Mouse (Mus musculus): Measurements from ENCODE around the gene Enpp1. TPM values are rescaled to one million over a fixed set of nuclear protein-coding genes. Genes with fewer than 3 reads are reported as not detected.

Enpp1 gene
- polyA plus RNA-seq, 1 experiment, result 2.4 TPM

DNA sequence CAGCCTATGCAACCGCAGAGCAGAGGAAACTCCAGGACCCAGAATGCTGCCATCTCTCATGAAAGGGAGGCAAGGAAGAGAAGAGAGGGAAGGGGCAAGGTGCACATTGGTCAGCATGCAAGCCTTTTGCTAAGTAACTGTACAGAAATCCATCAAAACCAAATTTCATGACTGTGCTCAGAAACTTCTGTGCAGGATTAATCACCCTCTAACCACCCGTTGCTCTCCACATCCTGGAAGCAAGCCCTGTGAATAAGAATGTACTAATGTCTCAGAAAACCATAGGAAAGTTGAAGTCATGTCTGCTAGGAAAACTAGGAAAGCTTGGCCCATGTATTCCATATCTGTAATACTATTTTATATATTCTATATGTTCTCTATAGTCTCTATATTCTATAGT is 27.2 kb upstream of the Enpp1 start:
- no peak for TF ChIP-seq CTCF (IDR thresholded peaks at IDR 0.05; ENCODE audit: insufficient read depth, low read length)
- TF ChIP-seq POLR2A (IDR thresholded peaks at IDR 0.05; ENCODE audit: borderline replicate concordance, extremely low read depth, low read depth, low read length), result no peak
- DNase-seq, result no peak
- Histone ChIP-seq H3K4me1 (ENCODE audit: control insufficient read depth, insufficient read depth, low read length) (no peaks in the 10 kb centered on the region), H3K4me3 (replicated peaks; ENCODE audit: extremely low read depth, low read depth, low read length) (no peak overlapping the region)
- 73% methylated on average over 2 of the region's 2 CpGs for WGBS

DNA sequence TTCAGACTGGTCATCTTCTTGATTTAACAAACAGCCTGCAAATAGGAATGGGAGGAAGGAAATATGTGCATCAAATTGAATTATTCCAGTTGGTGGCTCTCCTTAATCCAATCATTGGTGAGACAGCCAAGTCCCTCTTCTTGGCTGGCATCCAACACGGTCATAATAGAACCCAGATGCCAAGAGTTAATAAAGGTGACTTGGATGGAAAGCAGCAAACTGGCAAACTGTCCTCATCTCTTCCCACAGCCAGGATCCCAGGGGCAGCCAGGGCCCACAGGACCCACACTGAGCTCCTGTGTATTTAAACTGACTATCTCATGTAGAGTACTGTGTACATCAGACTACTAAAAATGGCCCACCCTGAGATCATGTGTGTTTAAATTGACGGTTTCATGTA is 26.5 kb upstream of the Enpp1 start:
- no peak overlapping the region for H3K4me3 ChIP-seq (replicated peaks; ENCODE audit: extremely low read depth, low read depth, low read length)
- 61% methylated on average over 2 of the region's 2 CpGs for WGBS
- DNase-seq, result no peak
- H3K4me1 ChIP-seq (ENCODE audit: control insufficient read depth, insufficient read depth, low read length), result no peaks in the 10 kb centered on the region
- no peak for TF ChIP-seq CTCF (IDR thresholded peaks at IDR 0.05; ENCODE audit: insufficient read depth, low read length)
- no peak for TF ChIP-seq POLR2A (IDR thresholded peaks at IDR 0.05; ENCODE audit: borderline replicate concordance, extremely low read depth, low read depth, low read length)

DNA sequence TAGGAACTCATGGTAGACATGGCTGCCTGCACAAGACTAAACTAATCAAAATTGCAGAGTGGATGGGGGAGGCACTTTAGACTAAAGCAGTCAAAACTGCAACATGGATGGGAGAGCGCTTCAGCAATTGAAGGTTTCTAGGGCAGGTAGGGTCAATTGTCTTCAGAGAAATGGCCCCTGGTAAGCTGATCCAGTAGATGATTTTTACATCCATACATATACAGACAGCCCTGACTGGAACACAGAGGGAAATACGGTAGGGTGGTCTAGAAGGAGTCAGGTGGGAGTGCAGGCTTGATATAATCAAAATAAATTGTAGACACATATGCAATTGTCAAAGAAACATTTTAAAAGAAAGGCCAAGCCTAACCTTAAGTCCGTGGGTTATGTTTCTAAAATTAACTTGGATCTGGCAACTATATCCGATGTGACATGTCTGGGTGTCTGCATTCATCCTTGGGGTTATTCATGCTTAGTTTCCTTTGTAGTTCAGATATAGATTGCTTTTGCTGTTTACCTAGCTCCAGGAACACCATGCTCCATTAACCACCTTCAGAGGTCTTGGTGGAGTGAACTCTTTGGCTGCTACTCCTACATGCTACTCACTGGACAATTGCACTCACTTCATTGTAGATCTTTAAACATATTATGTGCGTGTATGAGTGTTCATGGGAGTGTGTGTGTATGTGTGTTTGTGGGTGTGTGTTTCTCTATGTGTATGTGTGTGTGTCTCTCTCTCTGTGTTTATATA is 23.2 kb upstream of the Enpp1 start:
- WGBS, result 85% methylated on average over 5 of the region's 5 CpGs
- Histone ChIP-seq H3K4me1 (ENCODE audit: control insufficient read depth, insufficient read depth, low read length) (no peaks in the 10 kb centered on the region; the same call in 1 of the 2 replicates), H3K4me3 (replicated peaks; ENCODE audit: extremely low read depth, low read depth, low read length) (no peak overlapping the region)
- no peak for DNase-seq
- TF ChIP-seq POLR2A (IDR thresholded peaks at IDR 0.05; ENCODE audit: borderline replicate concordance, extremely low read depth, low read depth, low read length) (no peak), CTCF (IDR thresholded peaks at IDR 0.05; ENCODE audit: insufficient read depth, low read length) (no peak)

DNA sequence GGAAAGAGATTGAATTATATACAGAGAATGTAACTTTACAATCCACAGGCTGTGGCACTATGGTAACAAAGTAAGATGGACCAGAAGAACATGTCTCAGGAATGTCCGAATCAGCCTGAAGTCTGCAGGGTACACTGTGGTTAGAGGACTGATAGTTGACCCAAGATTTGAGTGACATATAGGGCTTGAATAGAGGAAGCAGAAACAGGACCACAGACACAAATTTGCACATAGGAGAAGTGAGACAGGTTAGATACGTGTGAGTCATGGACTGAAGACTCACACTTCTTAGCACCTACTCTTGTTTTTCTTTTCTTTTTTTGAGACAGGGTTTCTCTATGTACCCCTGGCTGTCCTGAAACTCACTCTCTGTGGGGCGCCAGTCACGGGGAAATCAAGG is 15.5 kb upstream of the Enpp1 start:
- no peak for DNase-seq
- 85% methylated on average over 4 of the region's 4 CpGs for WGBS
- H3K4me3 ChIP-seq (replicated peaks; ENCODE audit: extremely low read depth, low read depth, low read length), result no peak overlapping the region
- TF ChIP-seq CTCF (IDR thresholded peaks at IDR 0.05; ENCODE audit: insufficient read depth, low read length) (no peak), POLR2A (IDR thresholded peaks at IDR 0.05; ENCODE audit: borderline replicate concordance, extremely low read depth, low read depth, low read length) (no peak)
- H3K4me1 ChIP-seq (ENCODE audit: control insufficient read depth, insufficient read depth, low read length), result no peaks in the 10 kb centered on the region; the same call in 1 of the 2 replicates

DNA sequence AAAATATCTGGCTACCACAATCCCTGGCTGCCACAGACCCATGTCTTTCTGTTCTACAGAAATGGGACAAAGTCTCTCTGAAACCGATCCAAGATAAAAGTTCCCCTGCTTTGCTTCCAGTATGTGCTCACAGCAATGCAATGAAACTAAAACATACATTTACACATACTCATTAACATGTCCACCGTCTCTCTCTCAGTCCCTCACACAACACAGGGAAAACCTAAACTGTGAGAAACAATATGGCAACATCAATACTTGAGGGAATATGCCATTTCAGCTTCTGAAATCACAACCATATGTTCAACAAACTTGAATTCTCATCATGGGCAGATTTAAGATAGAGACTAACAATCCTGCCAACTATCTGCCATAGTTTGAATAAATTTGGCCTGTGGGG is 13.2 kb upstream of the Enpp1 start:
- H3K4me1 ChIP-seq (ENCODE audit: control insufficient read depth, insufficient read depth, low read length), result no peaks in the 10 kb centered on the region
- no peak overlapping the region for H3K4me3 ChIP-seq (replicated peaks; ENCODE audit: extremely low read depth, low read depth, low read length)
- DNase-seq, result no peak
- no peak for TF ChIP-seq POLR2A (IDR thresholded peaks at IDR 0.05; ENCODE audit: borderline replicate concordance, extremely low read depth, low read depth, low read length)
- no peak for TF ChIP-seq CTCF (IDR thresholded peaks at IDR 0.05; ENCODE audit: insufficient read depth, low read length)
- 91% methylated on average over 2 of the region's 2 CpGs for WGBS

DNA sequence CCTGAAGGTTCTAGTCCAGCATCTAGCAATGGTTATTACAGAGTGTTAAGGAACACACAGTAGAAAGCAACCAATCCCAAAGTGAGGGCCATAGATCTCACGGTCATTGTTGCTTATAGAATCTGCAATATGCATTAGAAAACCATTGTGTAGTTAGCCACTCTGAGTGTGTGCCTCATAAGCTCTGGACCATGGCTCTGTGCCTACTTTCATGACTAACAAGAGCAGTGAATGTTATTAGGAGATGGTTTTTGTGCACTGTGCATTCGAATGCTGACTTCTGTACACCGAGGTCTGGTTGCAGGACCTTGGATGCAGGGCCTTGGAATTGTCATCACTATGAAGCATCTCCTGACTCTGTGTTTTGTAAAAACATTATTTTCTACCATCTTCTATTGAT is 9.9 kb upstream of the Enpp1 start:
- no peak for DNase-seq
- no peak for TF ChIP-seq CTCF (IDR thresholded peaks at IDR 0.05; ENCODE audit: insufficient read depth, low read length)
- Histone ChIP-seq H3K4me3 (replicated peaks; ENCODE audit: extremely low read depth, low read depth, low read length) (no peak overlapping the region), H3K4me1 (ENCODE audit: control insufficient read depth, insufficient read depth, low read length) (no peaks in the 10 kb centered on the region)
- WGBS, result 88% methylated on average over 3 of the region's 3 CpGs

DNA sequence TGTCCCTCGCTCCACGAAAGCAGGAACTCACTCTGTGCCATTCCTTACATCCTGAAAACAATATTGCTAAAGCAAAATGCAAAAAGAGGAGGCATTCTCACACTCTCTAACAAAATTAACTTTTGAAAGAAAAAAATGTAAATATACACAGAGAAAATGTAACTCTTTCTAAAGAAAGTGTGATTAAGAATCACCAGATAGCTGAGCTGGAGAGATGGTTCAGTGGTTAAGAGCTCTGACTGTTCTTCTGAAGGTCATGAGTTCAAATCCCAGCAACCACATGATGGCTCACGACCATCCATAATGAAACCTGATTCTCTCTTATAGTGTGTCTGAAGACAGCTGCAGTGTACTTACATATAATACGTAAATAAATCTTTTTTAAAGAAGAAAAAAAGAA is 7.4 kb upstream of the Enpp1 start:
- 84% methylated on average over 4 of the region's 4 CpGs for WGBS
- Histone ChIP-seq H3K4me1 (ENCODE audit: control insufficient read depth, insufficient read depth, low read length) (no peaks in the 10 kb centered on the region), H3K4me3 (replicated peaks; ENCODE audit: extremely low read depth, low read depth, low read length) (no peak overlapping the region)
- TF ChIP-seq CTCF (IDR thresholded peaks at IDR 0.05; ENCODE audit: insufficient read depth, low read length), result no peak
- no peak for DNase-seq

DNA sequence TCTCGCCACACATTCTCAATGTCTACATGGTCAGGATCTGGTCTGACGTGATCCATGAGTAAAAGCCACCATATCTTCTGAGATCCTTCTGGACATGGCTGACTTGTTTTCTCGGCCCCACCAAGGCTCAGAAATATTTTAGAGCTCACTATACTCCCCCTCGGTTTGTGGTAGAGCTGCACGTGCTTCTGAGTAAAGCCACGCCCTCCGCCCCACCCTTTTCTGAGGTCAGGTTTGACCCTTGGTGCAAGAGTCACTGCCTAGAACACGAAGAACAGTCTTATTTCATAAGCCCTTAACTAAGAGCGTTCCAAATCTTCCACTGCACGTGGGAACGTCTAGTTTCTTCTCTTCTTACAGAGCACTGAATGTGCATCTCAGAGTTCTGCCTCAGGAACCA is 6.8 kb upstream of the Enpp1 start:
- WGBS, result 45% methylated on average over 11 of the region's 11 CpGs

DNA sequence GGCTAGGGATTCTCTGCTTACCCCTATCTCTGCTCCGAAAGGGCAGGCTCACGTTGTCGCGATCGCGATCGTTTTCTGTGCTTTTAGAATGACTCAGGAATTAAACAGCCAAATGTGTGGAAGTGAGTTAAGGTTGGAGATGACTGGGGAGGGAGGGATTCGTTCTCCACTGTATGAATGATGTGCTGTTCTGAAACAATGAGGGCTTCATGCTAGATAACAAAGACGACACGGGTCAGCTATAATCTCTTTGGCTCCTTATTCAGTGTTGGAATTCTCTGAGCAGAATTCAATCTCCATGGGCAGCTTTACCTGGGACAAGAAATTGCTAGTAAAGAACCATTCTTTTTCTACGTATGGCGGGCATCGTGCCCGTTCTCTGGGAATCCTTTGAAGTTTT is 6.1 kb upstream of the Enpp1 start:
- H3K4me1 ChIP-seq (ENCODE audit: control insufficient read depth, insufficient read depth, low read length), result no peaks in the 10 kb centered on the region
- DNase-seq, result no peak
- TF ChIP-seq CTCF (IDR thresholded peaks at IDR 0.05; ENCODE audit: insufficient read depth, low read length) (no peak), POLR2A (IDR thresholded peaks at IDR 0.05; ENCODE audit: borderline replicate concordance, extremely low read depth, low read depth, low read length) (no peak)
- H3K4me3 ChIP-seq (replicated peaks; ENCODE audit: extremely low read depth, low read depth, low read length), result no peak overlapping the region
- WGBS, result 57% methylated on average over 14 of the region's 14 CpGs

More for the DNA sequence above, 6.8 kb upstream of the Enpp1 start:
- Histone ChIP-seq H3K4me3 (replicated peaks; ENCODE audit: extremely low read depth, low read depth, low read length) (no peak overlapping the region), H3K4me1 (ENCODE audit: control insufficient read depth, insufficient read depth, low read length) (no peaks in the 10 kb centered on the region)
- TF ChIP-seq CTCF (IDR thresholded peaks at IDR 0.05; ENCODE audit: insufficient read depth, low read length) (no peak), POLR2A (IDR thresholded peaks at IDR 0.05; ENCODE audit: borderline replicate concordance, extremely low read depth, low read depth, low read length) (no peak)
- DNase-seq, result no peak

DNA sequence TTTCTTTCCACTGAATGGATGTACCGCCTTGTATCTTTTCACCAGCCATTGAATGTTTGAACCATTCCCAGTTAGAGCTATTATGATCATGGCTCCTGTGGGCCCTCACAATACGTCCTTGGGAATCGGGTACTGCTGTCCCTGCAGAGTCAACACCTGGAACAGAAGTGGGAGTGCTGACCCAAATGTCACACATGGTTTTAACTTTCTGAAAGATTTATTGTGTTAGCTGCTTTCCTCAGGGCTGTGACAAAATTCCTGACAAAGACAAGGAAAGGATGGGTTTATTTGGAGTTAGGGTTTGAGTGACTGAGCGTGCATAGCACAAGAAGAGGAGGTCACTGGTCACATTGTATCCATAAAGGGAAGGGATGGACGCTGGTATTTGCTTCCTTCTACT is 4.3 kb upstream of the Enpp1 start:
- TF ChIP-seq POLR2A (IDR thresholded peaks at IDR 0.05; ENCODE audit: borderline replicate concordance, extremely low read depth, low read depth, low read length) (no peak), CTCF (IDR thresholded peaks at IDR 0.05; ENCODE audit: insufficient read depth, low read length) (no peak)
- DNase-seq, result no peak
- Histone ChIP-seq H3K4me3 (replicated peaks; ENCODE audit: extremely low read depth, low read depth, low read length) (no peak overlapping the region), H3K4me1 (ENCODE audit: control insufficient read depth, insufficient read depth, low read length) (no peaks in the 10 kb centered on the region)
- WGBS, result 80% methylated on average over 5 of the region's 5 CpGs
